Mouse (Mus musculus): ENCODE results near the gene Fastkd1. TPM values are rescaled to one million over a fixed set of nuclear protein-coding genes. Genes with fewer than 3 reads are reported as not detected.
A peak's percentile ranks its signal among the peaks of the same experiment; 100 is the strongest.

Fastkd1 gene
- polyA plus RNA-seq, 1 experiment from 2014 or later: 13.7 TPM

DNA sequence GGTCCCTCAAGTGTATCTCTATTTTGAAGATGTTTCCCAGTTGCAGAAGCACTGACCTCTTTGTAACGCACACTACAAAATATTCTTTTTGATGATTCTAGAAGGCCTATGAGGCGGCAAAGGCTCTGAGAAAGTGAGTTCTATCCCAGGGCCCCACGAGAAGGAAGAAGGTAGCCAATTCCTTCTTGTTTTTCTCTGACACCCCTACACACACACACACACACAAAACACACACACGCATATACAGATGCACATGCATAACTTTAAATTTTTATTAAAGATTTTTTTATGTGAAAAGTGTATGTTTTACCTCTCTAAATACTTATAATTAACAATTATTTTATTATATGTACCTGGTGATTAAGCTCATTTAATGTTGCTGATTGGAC is 304 bp upstream of the Fastkd1 start:
- ATAC-seq (no peak; the same call in 1 of the 2 replicates), DNase-seq (ENCODE audit: low spot score) (no peak)
- Histone ChIP-seq H3K27ac (ENCODE audit: low read depth, low read length) (no peak overlapping the region), H3K36me3 (ENCODE audit: control insufficient read depth, insufficient read depth, low read length) (peaks cover 5% of the 10 kb centered on the region; the same call in 1 of the 2 replicates), H3K4me2 (ENCODE audit: low read length) (peak overlapping the region; percentile 80), H3K4me1 (ENCODE audit: control insufficient read depth, insufficient read depth, low read length) (peaks cover 9% of the 10 kb centered on the region), H3K27me3 (replicated peaks; ENCODE audit: control insufficient read depth, insufficient read depth, low read length) (no peaks in the 10 kb centered on the region), H3K9ac (ENCODE audit: low read length) (no peak overlapping the region), H3K9me3 (replicated peaks; ENCODE audit: control insufficient read depth, low read length) (no peaks in the 10 kb centered on the region), H3K4me3 (ENCODE audit: low read depth, low read length) (peak overlapping the region; percentile 81)
- 32% methylated on average over 4 of the region's 4 CpGs for WGBS

GRCm38 (mm10) chr2:69712171-69712570 is 1.1 kb downstream of the Fastkd1 start:
- H3K4me2 ChIP-seq (ENCODE audit: low read length): peak overlapping the region; percentile 80
- no peaks in the 10 kb centered on the region for H3K27me3 ChIP-seq (replicated peaks; ENCODE audit: control insufficient read depth, insufficient read depth, low read length)
- H3K36me3 ChIP-seq (ENCODE audit: control insufficient read depth, insufficient read depth, low read length): peaks cover 8% of the 10 kb centered on the region
- ATAC-seq: no peak
- no peaks in the 10 kb centered on the region for H3K9me3 ChIP-seq (replicated peaks; ENCODE audit: control insufficient read depth, low read length)
- DNase-seq (ENCODE audit: low spot score): no peak
- no peak overlapping the region for H3K27ac ChIP-seq (ENCODE audit: low read depth, low read length)
- H3K4me3 ChIP-seq (ENCODE audit: low read depth, low read length): no peak overlapping the region
- 76% methylated on average over 14 of the region's 14 CpGs for WGBS
- peaks cover 9% of the 10 kb centered on the region for H3K4me1 ChIP-seq (ENCODE audit: control insufficient read depth, insufficient read depth, low read length)
- no peak overlapping the region for H3K9ac ChIP-seq (ENCODE audit: low read length)

DNA sequence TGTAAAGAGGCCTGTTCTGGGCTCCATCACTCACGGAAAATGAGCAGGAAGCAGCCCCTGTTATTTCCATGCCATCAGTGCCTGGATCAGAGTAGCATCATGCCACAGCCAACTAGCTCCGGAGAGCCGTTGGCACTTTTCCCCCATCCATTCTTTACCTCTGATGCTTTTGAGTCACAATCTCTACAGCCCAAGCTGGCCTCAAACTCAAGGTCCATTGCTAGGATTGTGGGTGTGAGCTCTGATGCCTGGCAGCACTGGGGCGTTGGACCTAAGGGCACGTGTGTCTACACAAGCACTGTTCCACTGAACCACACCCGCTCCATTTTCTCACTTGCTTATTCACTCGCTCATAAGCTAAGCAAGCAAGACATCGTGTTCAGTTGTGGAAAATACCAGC is 12.9 kb downstream of the Fastkd1 start:
- H3K4me1 ChIP-seq (ENCODE audit: control insufficient read depth, insufficient read depth, low read length): no peaks in the 10 kb centered on the region
- no peaks in the 10 kb centered on the region for H3K27me3 ChIP-seq (replicated peaks; ENCODE audit: control insufficient read depth, insufficient read depth, low read length)
- H3K9me3 ChIP-seq (replicated peaks; ENCODE audit: control insufficient read depth, low read length): no peaks in the 10 kb centered on the region
- DNase-seq (ENCODE audit: low spot score) (no peak), ATAC-seq (no peak)
- 98% methylated on average over 8 of the region's 8 CpGs for WGBS
- no peak overlapping the region for H3K4me3 ChIP-seq (ENCODE audit: low read depth, low read length)
- H3K27ac ChIP-seq (ENCODE audit: low read depth, low read length): no peak overlapping the region
- no peak overlapping the region for H3K9ac ChIP-seq (ENCODE audit: low read length)
- peaks cover 52% of the 10 kb centered on the region for H3K36me3 ChIP-seq (ENCODE audit: control insufficient read depth, insufficient read depth, low read length)
- H3K4me2 ChIP-seq (ENCODE audit: low read length): no peak overlapping the region

DNA sequence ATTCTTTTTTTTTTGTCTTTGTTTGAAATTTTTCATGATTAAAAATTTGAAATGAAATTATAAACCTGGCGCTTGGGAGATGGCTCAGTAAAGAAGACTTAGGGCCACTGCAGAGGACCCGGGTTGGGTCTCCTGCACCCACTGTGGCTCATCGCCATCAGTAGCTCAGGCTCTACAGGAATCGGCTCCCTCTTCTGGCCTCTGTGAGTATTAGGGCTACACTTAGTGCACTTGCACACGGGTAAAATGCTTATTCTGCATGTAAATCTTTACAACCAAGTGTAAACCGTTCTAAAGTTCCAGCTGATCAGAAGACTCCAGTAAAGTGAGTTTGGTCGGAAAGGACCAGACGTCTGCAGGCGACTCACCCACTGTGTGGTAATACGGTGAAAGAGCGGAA is 19.8 kb downstream of the Fastkd1 start:
- H3K9me3 ChIP-seq (replicated peaks; ENCODE audit: control insufficient read depth, low read length): no peaks in the 10 kb centered on the region

GRCm38 (mm10) chr2:69690843-69691242 is 22.5 kb downstream of the Fastkd1 start:
- no peaks in the 10 kb centered on the region for H3K9me3 ChIP-seq (replicated peaks; ENCODE audit: control insufficient read depth, low read length)
- peaks cover 59% of the 10 kb centered on the region for H3K36me3 ChIP-seq (ENCODE audit: control insufficient read depth, insufficient read depth, low read length)
- H3K4me3 ChIP-seq (ENCODE audit: low read depth, low read length): no peak overlapping the region
- WGBS: 95% methylated on average over 6 of the region's 6 CpGs
- H3K4me1 ChIP-seq (ENCODE audit: control insufficient read depth, insufficient read depth, low read length): no peaks in the 10 kb centered on the region
- H3K9ac ChIP-seq (ENCODE audit: low read length): no peak overlapping the region
- DNase-seq (ENCODE audit: low spot score) (no peak), ATAC-seq (no peak)
- no peak overlapping the region for H3K27ac ChIP-seq (ENCODE audit: low read depth, low read length)
- H3K27me3 ChIP-seq (replicated peaks; ENCODE audit: control insufficient read depth, insufficient read depth, low read length): no peaks in the 10 kb centered on the region
- H3K4me2 ChIP-seq (ENCODE audit: low read length): no peak overlapping the region

More for the DNA sequence above, 19.8 kb downstream of the Fastkd1 start:
- no peaks in the 10 kb centered on the region for H3K27me3 ChIP-seq (replicated peaks; ENCODE audit: control insufficient read depth, insufficient read depth, low read length)
- H3K4me1 ChIP-seq (ENCODE audit: control insufficient read depth, insufficient read depth, low read length): no peaks in the 10 kb centered on the region
- ATAC-seq (no peak), DNase-seq (ENCODE audit: low spot score) (no peak)
- no peak overlapping the region for H3K9ac ChIP-seq (ENCODE audit: low read length)
- WGBS: 93% methylated on average over 11 of the region's 11 CpGs
- H3K4me3 ChIP-seq (ENCODE audit: low read depth, low read length): no peak overlapping the region
- H3K27ac ChIP-seq (ENCODE audit: low read depth, low read length): no peak overlapping the region
- H3K36me3 ChIP-seq (ENCODE audit: control insufficient read depth, insufficient read depth, low read length): peaks cover 61% of the 10 kb centered on the region
- H3K4me2 ChIP-seq (ENCODE audit: low read length): no peak overlapping the region

GRCm38 (mm10) chr2:69690214-69690613 is 23.1 kb downstream of the Fastkd1 start:
- H3K27ac ChIP-seq (ENCODE audit: low read depth, low read length): no peak overlapping the region
- 90% methylated on average over 3 of the region's 3 CpGs for WGBS
- DNase-seq (ENCODE audit: low spot score) (no peak), ATAC-seq (no peak)
- no peaks in the 10 kb centered on the region for H3K4me1 ChIP-seq (ENCODE audit: control insufficient read depth, insufficient read depth, low read length)
- no peaks in the 10 kb centered on the region for H3K27me3 ChIP-seq (replicated peaks; ENCODE audit: control insufficient read depth, insufficient read depth, low read length)
- no peak overlapping the region for H3K9ac ChIP-seq (ENCODE audit: low read length)
- H3K9me3 ChIP-seq (replicated peaks; ENCODE audit: control insufficient read depth, low read length): no peaks in the 10 kb centered on the region
- no peak overlapping the region for H3K4me2 ChIP-seq (ENCODE audit: low read length)
- no peak overlapping the region for H3K4me3 ChIP-seq (ENCODE audit: low read depth, low read length)
- H3K36me3 ChIP-seq (ENCODE audit: control insufficient read depth, insufficient read depth, low read length): peaks cover 59% of the 10 kb centered on the region

GRCm38 (mm10) chr2:69684488-69684887 is 28.8 kb downstream of the Fastkd1 start:
- ATAC-seq: no peak
- WGBS: 98% methylated on average over 3 of the region's 3 CpGs
- Histone ChIP-seq H3K4me3 (ENCODE audit: low read depth, low read length) (no peak overlapping the region), H3K27ac (ENCODE audit: low read depth, low read length) (no peak overlapping the region), H3K9ac (ENCODE audit: low read length) (no peak overlapping the region), H3K36me3 (ENCODE audit: control insufficient read depth, insufficient read depth, low read length) (peaks cover 11% of the 10 kb centered on the region), H3K27me3 (replicated peaks; ENCODE audit: control insufficient read depth, insufficient read depth, low read length) (no peaks in the 10 kb centered on the region), H3K9me3 (replicated peaks; ENCODE audit: control insufficient read depth, low read length) (no peaks in the 10 kb centered on the region), H3K4me1 (ENCODE audit: control insufficient read depth, insufficient read depth, low read length) (peaks cover 3% of the 10 kb centered on the region; the same call in 1 of the 2 replicates), H3K4me2 (ENCODE audit: low read length) (no peak overlapping the region)
- DNase-seq (ENCODE audit: low spot score): no peak

DNA sequence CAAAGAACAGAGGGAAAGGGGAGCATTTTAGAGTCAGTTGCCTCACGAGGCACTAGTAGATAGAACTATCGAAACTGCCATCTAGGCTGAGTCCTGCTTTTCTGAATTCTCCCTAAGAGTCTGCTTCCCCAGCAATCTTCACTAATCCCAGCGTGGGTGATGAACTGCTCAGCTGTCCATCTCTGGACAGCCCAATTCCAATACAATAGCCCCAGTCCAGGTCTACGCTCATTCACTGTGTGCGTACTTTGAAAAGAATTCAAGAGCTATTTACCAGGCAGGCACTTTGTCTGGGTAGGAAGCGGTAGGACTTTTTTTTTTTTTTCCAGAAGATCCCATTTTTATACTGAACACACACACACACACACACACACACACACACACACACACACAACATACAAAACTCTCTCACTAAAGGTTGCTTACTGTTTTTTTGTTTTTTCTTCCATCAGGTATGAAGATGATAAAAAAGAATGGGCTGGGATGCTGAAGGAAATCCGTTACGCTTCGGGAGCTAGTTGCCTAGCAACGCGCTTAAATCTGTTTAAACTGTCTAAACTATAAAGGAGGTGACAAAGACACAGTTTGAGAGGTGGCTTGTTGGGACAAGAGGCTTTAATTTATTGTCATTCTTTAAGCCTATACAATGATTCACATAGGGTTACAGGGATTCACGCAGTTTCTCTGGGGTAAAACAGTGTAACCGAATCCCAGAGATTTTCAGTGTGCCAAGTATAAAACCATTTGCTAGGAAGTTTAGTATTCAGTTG is 30.1 kb downstream of the Fastkd1 start:
- Histone ChIP-seq H3K27me3 (replicated peaks; ENCODE audit: control insufficient read depth, insufficient read depth, low read length) (no peaks in the 10 kb centered on the region), H3K4me3 (ENCODE audit: low read depth, low read length) (no peak overlapping the region), H3K4me2 (ENCODE audit: low read length) (no peak overlapping the region), H3K4me1 (ENCODE audit: control insufficient read depth, insufficient read depth, low read length) (peaks cover 3% of the 10 kb centered on the region; the same call in 1 of the 2 replicates), H3K27ac (ENCODE audit: low read depth, low read length) (no peak overlapping the region), H3K9ac (ENCODE audit: low read length) (no peak overlapping the region), H3K36me3 (ENCODE audit: control insufficient read depth, insufficient read depth, low read length) (peaks cover 5% of the 10 kb centered on the region; the same call in 1 of the 2 replicates), H3K9me3 (replicated peaks; ENCODE audit: control insufficient read depth, low read length) (no peaks in the 10 kb centered on the region)
- ATAC-seq (no peak), DNase-seq (ENCODE audit: low spot score) (peak; percentile 72)
- 14% methylated on average over 13 of the region's 13 CpGs for WGBS

- Histone ChIP-seq H3K4me1 (ENCODE audit: control insufficient read depth, insufficient read depth, low read length) (peaks cover 3% of the 10 kb centered on the region; the same call in 1 of the 2 replicates), H3K27ac (ENCODE audit: low read depth, low read length) (no peak overlapping the region), H3K9ac (ENCODE audit: low read length) (no peak overlapping the region), H3K4me3 (ENCODE audit: low read depth, low read length) (no peak overlapping the region), H3K36me3 (ENCODE audit: control insufficient read depth, insufficient read depth, low read length) (no peaks in the 10 kb centered on the region), H3K4me2 (ENCODE audit: low read length) (no peak overlapping the region), H3K27me3 (replicated peaks; ENCODE audit: control insufficient read depth, insufficient read depth, low read length) (no peaks in the 10 kb centered on the region), H3K9me3 (replicated peaks; ENCODE audit: control insufficient read depth, low read length) (no peaks in the 10 kb centered on the region)
- ATAC-seq (no peak), DNase-seq (ENCODE audit: low spot score) (no peak)
- WGBS: 95% methylated on average over 4 of the region's 4 CpGs
Observed at GRCm38 (mm10) chr2:69681931-69682330, 31.4 kb downstream of the Fastkd1 start.
